Mouse (Mus musculus) NIH3T3 (cell line): Measurements from ENCODE around the gene Aadacl4.
"Not testable (repeated sequence)": the region's sequence is repeated elsewhere in the genome, so short reads cannot be mapped to it uniquely, and the experiment has no call there.

Experiments
- DNase-seq: peaks from one replicate; pipeline ENCODE4 v3.0.0-alpha.2; 2012; ENCODE audit warnings: low read depth

The Aadacl4 gene

GRCm38 (mm10) chr4:144613407-144613806, at the start of gene Aadacl4:
Gene Aadacl4 (plus strand): TSS chr4:144613707.
- no peak for DNase-seq

- DNase-seq, result no peak
Observed at GRCm38 (mm10) chr4:144565034-144565433, 48.5 kb upstream of the Aadacl4 start, which contains the start of gene Gm13124. Gene Gm13124 (minus strand): TSS chr4:144565134.

GRCm38 (mm10) chr4:144567752-144568151, 45.8 kb upstream of the Aadacl4 start:
- DNase-seq, result no peak

- not testable (repeated sequence) for DNase-seq
Observed at GRCm38 (mm10) chr4:144586207-144586606, 27.3 kb upstream of the Aadacl4 start.

- DNase-seq, result no peak
Observed at GRCm38 (mm10) chr4:144592790-144593189, 20.7 kb upstream of the Aadacl4 start.

GRCm38 (mm10) chr4:144614586-144614985, 1.1 kb downstream of the Aadacl4 start:
- no peak for DNase-seq

GRCm38 (mm10) chr4:144638263-144638662, 24.8 kb downstream of the Aadacl4 start:
- no peak for DNase-seq
